Mouse (Mus musculus): ENCODE data around the gene Dmrt2.

GRCm38 (mm10) chr19:25650474-25650873 lies 21.7 kb upstream of the Dmrt2 start:
- TF ChIP-seq CTCF (IDR thresholded peaks at IDR 0.05) (no peak), EP300 (IDR thresholded peaks at IDR 0.05) (no peak)
